Mouse (Mus musculus) bone marrow macrophage, adult 2 months (primary cell): ENCODE data around the gene Tmem114.

Experiments used
- CTCF ChIP-seq: IDR thresholded peaks from 2 replicates; pipeline ENCODE4 v1.5.1; 2012; ENCODE audit warnings: low read depth, mild to moderate bottlenecking, low read length, moderate library complexity
- POLR2A ChIP-seq: IDR thresholded peaks from 2 replicates; pipeline ENCODE4 v1.6.1; 2012; ENCODE audit warnings: mild to moderate bottlenecking, low read depth, low read length, borderline replicate concordance

GRCm38 (mm10) chr16:8384772-8385171, 40.2 kb downstream of the Tmem114 start:
- TF ChIP-seq POLR2A = no peak
- TF ChIP-seq CTCF = no peak
